Comparison of ENCODE assay signal across 22 mouse cellular contexts in the genomic region with DNA sequence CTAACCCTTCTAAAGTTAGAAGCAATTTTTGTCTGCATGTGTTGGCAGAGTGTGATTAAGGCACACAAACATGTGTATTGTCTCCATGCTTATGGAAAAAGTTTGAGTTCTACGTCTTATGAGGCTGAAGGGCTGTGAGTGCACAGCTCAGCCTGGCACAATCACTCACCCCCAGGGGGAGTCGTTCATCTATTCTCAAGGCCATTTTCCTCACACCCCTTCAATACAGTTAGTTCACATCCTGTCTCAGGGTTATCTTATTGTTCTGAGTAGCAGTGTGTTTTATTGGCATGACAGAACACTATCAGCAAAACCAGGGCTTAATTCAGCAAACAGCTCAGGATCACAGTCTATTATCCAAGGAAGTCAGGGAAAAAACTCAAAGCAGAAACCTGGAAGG. TPM values are rescaled to one million over a fixed set of nuclear protein-coding genes. Genes with fewer than 3 reads are reported as not detected.
DNase-seq lines count a peak whose midpoint lies in the region; ATAC-seq and TF ChIP-seq lines count a peak whose summit lies in the region.
"Had no signal": no experiment of that assay in that cellular context is flagged by ENCODE, and none has a peak within 500 bp of the region (broad histone marks: within the 10 kb centered on the region; RNA-seq: fewer than 3 reads in every experiment).

No protein-coding gene starts in this region.

- no peak for TF ChIP-seq POLR2A in liver, adult 2 months (IDR thresholded peaks at IDR 0.05; ENCODE audit: extremely low read depth, insufficient read depth, low read length)
- TF ChIP-seq POLR2A in brain, embryonic 14.5 days (IDR thresholded peaks at IDR 0.05; ENCODE audit: borderline replicate concordance, extremely low read depth, insufficient read depth, insufficient read length, poor library complexity, severe bottlenecking) = no peak

- no peaks in the 10 kb centered on the region for H3K79me2 ChIP-seq in liver, adult 2 months (ENCODE audit: control insufficient read depth, insufficient read depth, low read length)

- ATAC-seq in heart, embryonic 11.5 days (replicated peaks; ENCODE audit: insufficient number of reproducible peaks, low FRiP score, low TSS enrichment) = no peak
- ATAC-seq in liver, embryonic 11.5 days (replicated peaks; ENCODE audit: low FRiP score) = no peak
- ATAC-seq in granulocyte monocyte progenitor cell, adult 5-6 weeks (replicated peaks; ENCODE audit: poor library complexity, severe bottlenecking) = no peak
- ATAC-seq: intestine, embryonic 15.5 days had no signal

- DNase-seq in heart, embryonic 10.5 days (ENCODE audit: low spot score) = peak; percentile 57
- DNase-seq in liver, adult 2 months (ENCODE audit: extremely low read depth, low read depth, low spot score) = no peak
- DNase-seq in liver, embryonic 11.5 days (ENCODE audit: low spot score) = no peak
- DNase-seq in 416B (ENCODE audit: low read depth) = peak; percentile 52
- no peak for DNase-seq in brain, embryonic 14.5 days (ENCODE audit: low read depth)
- no peak for DNase-seq in right cerebral cortex, postnatal 10 days (ENCODE audit: low spot score in 2 of 2)
- DNase-seq: adrenal gland, postnatal 14 days; B cell, adult 2 months; cerebellum, adult 9-10 months; layer of hippocampus, postnatal 36 days; retina, postnatal 1 day; thymus, postnatal 25 days had no signal

- no peak overlapping the region for H3K9ac ChIP-seq in heart, embryonic 11.5 days (ENCODE audit: low read depth, low read length)
- H3K9ac ChIP-seq in liver, adult 2 months (ENCODE audit: low read depth, low read length) = no peak overlapping the region
- H3K9ac ChIP-seq in liver, embryonic 11.5 days (ENCODE audit: low read depth, low read length) = no peak overlapping the region
- H3K9ac ChIP-seq: embryonic facial prominence, embryonic 15.5 days; forebrain, embryonic 12.5 days; intestine, embryonic 15.5 days; liver, embryonic 15.5 days; neural tube, embryonic 15.5 days had no signal

- H3K4me3 ChIP-seq in heart, embryonic 10.5 days = no peak overlapping the region
- H3K4me3 ChIP-seq in heart, embryonic 11.5 days (ENCODE audit: low read depth, low read length) = no peak overlapping the region
- H3K4me3 ChIP-seq in liver, adult 2 months (ENCODE audit: insufficient read depth, low read depth, low read length) = no peak overlapping the region
- H3K4me3 ChIP-seq in liver, embryonic 11.5 days (ENCODE audit: low read depth, low read length) = no peak overlapping the region
- H3K4me3 ChIP-seq: embryonic facial prominence, embryonic 15.5 days; forebrain, embryonic 12.5 days; intestine, embryonic 15.5 days; limb, embryonic 10.5 days; liver, embryonic 15.5 days; neural tube, embryonic 15.5 days had no signal

- H3K36me3 ChIP-seq in heart, embryonic 10.5 days = no peaks in the 10 kb centered on the region; the same call in 1 of the 2 replicates
- no peaks in the 10 kb centered on the region for H3K36me3 ChIP-seq in heart, embryonic 11.5 days (ENCODE audit: control insufficient read depth, insufficient read depth, low read length)
- no peaks in the 10 kb centered on the region for H3K36me3 ChIP-seq in liver, adult 2 months (ENCODE audit: control insufficient read depth, insufficient read depth, low read length)
- H3K36me3 ChIP-seq in liver, embryonic 11.5 days (ENCODE audit: control insufficient read depth, insufficient read depth, low read length) = no peaks in the 10 kb centered on the region
- H3K36me3 ChIP-seq: embryonic facial prominence, embryonic 15.5 days; forebrain, embryonic 12.5 days; G1E; intestine, embryonic 15.5 days; limb, embryonic 10.5 days; liver, embryonic 15.5 days; neural tube, embryonic 15.5 days had no signal

- WGBS in heart, embryonic 10.5 days = 51% methylated on average over 2 of the region's 2 CpGs
- WGBS in heart, embryonic 11.5 days (ENCODE audit: insufficient replicate concordance) = 53% methylated on average over 2 of the region's 2 CpGs
- 73% methylated on average over 2 of the region's 2 CpGs for WGBS in liver, adult 2 months
- 68% methylated on average over 2 of the region's 2 CpGs for WGBS in liver, embryonic 11.5 days

- H3K9me3 ChIP-seq in heart, embryonic 10.5 days = no peaks in the 10 kb centered on the region
- H3K9me3 ChIP-seq in heart, embryonic 11.5 days (replicated peaks; ENCODE audit: control insufficient read depth, low read length) = no peaks in the 10 kb centered on the region
- H3K9me3 ChIP-seq in liver, embryonic 11.5 days (ENCODE audit: control insufficient read depth, low read length) = no peaks in the 10 kb centered on the region
- H3K9me3 ChIP-seq: embryonic facial prominence, embryonic 15.5 days; forebrain, embryonic 12.5 days; G1E; intestine, embryonic 15.5 days; limb, embryonic 10.5 days; liver, embryonic 15.5 days; neural tube, embryonic 15.5 days had no signal

- peaks cover 6% of the 10 kb centered on the region; the same call in 1 of the 2 replicates for H3K4me1 ChIP-seq in heart, embryonic 10.5 days
- H3K4me1 ChIP-seq in heart, embryonic 11.5 days (ENCODE audit: control insufficient read depth, insufficient read depth, low read length) = peaks cover 6% of the 10 kb centered on the region; the same call in 1 of the 2 replicates
- H3K4me1 ChIP-seq in liver, adult 2 months (ENCODE audit: control insufficient read depth, insufficient read depth, low read length) = peaks cover 5% of the 10 kb centered on the region
- no peaks in the 10 kb centered on the region for H3K4me1 ChIP-seq in liver, embryonic 11.5 days (replicated peaks; ENCODE audit: control insufficient read depth, insufficient read depth, low read length)
- H3K4me1 ChIP-seq: intestine, embryonic 15.5 days; limb, embryonic 10.5 days; liver, embryonic 15.5 days; neural tube, embryonic 15.5 days had no signal

- no peak overlapping the region for H3K27ac ChIP-seq in heart, embryonic 10.5 days
- H3K27ac ChIP-seq in heart, embryonic 11.5 days (ENCODE audit: low read depth, low read length) = no peak overlapping the region
- H3K27ac ChIP-seq in liver, adult 2 months (replicated peaks; ENCODE audit: insufficient read depth, low read depth, low read length) = no peak overlapping the region
- H3K27ac ChIP-seq in liver, embryonic 11.5 days (ENCODE audit: low read depth, low read length) = no peak overlapping the region
- H3K27ac ChIP-seq: embryonic facial prominence, embryonic 15.5 days; forebrain, embryonic 12.5 days; intestine, embryonic 15.5 days; limb, embryonic 10.5 days; liver, embryonic 15.5 days; macrophage; neural tube, embryonic 15.5 days had no signal

- 0 out of 2 replicates have a peak, but pooled peaks have one; percentile 5 for TF ChIP-seq CTCF in liver, adult 2 months (IDR thresholded peaks at IDR 0.05; ENCODE audit: low read depth, low read length)
- peak; percentile 2; the same call in 1 of the 2 replicates for TF ChIP-seq CTCF in brain, embryonic 14.5 days (IDR thresholded peaks at IDR 0.05; ENCODE audit: borderline replicate concordance, extremely low read depth, insufficient read depth, insufficient read length)

- no peak overlapping the region for H3K4me2 ChIP-seq in heart, embryonic 11.5 days
- H3K4me2 ChIP-seq in liver, embryonic 11.5 days = no peak overlapping the region
- H3K4me2 ChIP-seq: embryonic facial prominence, embryonic 15.5 days; forebrain, embryonic 12.5 days; intestine, embryonic 15.5 days; liver, embryonic 15.5 days; neural tube, embryonic 15.5 days had no signal

- no peaks in the 10 kb centered on the region for H3K27me3 ChIP-seq in heart, embryonic 10.5 days (ENCODE audit: insufficient read depth, poor library complexity, severe bottlenecking)
- no peaks in the 10 kb centered on the region for H3K27me3 ChIP-seq in heart, embryonic 11.5 days (ENCODE audit: control insufficient read depth, insufficient read depth, low read length)
- no peaks in the 10 kb centered on the region for H3K27me3 ChIP-seq in liver, adult 2 months (ENCODE audit: control insufficient read depth, insufficient read depth, low read length)
- no peaks in the 10 kb centered on the region for H3K27me3 ChIP-seq in liver, embryonic 11.5 days (replicated peaks; ENCODE audit: control insufficient read depth, insufficient read depth, low read length)
- H3K27me3 ChIP-seq: embryonic facial prominence, embryonic 15.5 days; forebrain, embryonic 12.5 days; intestine, embryonic 15.5 days; liver, embryonic 15.5 days; neural tube, embryonic 15.5 days had no signal

RNA-seq across cellular contexts. Expression of a gene that starts 19.3 kb away (rescaled TPM):
- 8.0 and 13.4 TPM in 2 replicates for polyA plus RNA-seq in heart, embryonic 10.5 days (2016; fragmentation: Nextera tagmentation; extraction: Ambion mirVana)
- polyA plus RNA-seq in heart, embryonic 11.5 days (2014; fragmentation: Nextera tagmentation; extraction: Ambion mirVana) = 9.3 and 13.3 TPM in 2 replicates
- 0.83 and 1.4 TPM in 2 replicates for total RNA-seq in liver, adult 2 months (2014; rRNA removed)
- polyA plus RNA-seq in liver, adult 2 months (2012; rRNA removed) = 0.15 and 0.16 TPM in 2 replicates
- 2.5 and 2.8 TPM in 2 replicates for polyA plus RNA-seq in liver, embryonic 11.5 days (2014; fragmentation: Nextera tagmentation; extraction: Ambion mirVana)
- 7.5 and 8.5 TPM in 2 replicates for polyA plus RNA-seq in brain, embryonic 14.5 days (2012; rRNA removed)
- 9.1 TPM in 2 replicates for total RNA-seq in granulocyte monocyte progenitor cell, adult 5-6 weeks (2014; fragmentation: Nextera tagmentation)
- total RNA-seq in granulocyte monocyte progenitor cell, adult 5-6 weeks (2017) = 8.9 and 9.3 TPM in 2 replicates
- polyA plus RNA-seq: G1E had no signal

Comparison
In these comparisons a context has a peak if more than half of its experiments do, and no peak if none do; other contexts are left out.
1. DNase-seq: peak in heart, embryonic 10.5 days (single experiment) and 416B (single experiment); none in liver, adult 2 months (single experiment), liver, embryonic 11.5 days (single experiment), brain, embryonic 14.5 days (single experiment) and right cerebral cortex, postnatal 10 days (0 of 2).